Mouse (Mus musculus): Measurements from ENCODE around the gene Akirin1.
A peak's percentile ranks its signal among the peaks of the same experiment; 100 is the strongest.

The Akirin1 gene

GRCm38 (mm10) chr4:123750152-123750651 is at the start of gene Akirin1:
Akirin1 (minus strand) TSS chr4:123750345.
- DNase-seq (ENCODE audit: low read depth, low spot score), result peak; percentile 94

DNA sequence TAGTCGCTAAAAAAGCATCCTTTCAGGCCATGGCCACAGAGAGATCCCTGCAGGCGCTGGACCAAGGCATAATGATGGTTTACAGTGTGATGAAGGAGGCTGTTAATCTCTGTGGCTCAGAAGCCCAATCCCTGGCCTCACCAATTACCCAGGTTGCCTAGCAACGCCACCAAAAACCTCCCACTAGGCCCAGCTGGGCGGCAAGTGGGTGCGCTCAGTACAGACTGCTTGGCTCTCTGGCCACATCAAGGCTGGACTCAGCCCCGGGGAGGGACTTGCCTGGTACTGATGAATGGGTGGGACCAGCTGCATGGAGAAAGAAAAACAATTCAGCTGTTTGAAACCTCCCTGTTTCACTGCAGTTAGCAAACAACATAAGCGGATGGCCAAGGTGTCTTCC is 47.7 kb upstream of the Akirin1 start:
- peak; percentile 18 for DNase-seq (ENCODE audit: low read depth, low spot score)

DNA sequence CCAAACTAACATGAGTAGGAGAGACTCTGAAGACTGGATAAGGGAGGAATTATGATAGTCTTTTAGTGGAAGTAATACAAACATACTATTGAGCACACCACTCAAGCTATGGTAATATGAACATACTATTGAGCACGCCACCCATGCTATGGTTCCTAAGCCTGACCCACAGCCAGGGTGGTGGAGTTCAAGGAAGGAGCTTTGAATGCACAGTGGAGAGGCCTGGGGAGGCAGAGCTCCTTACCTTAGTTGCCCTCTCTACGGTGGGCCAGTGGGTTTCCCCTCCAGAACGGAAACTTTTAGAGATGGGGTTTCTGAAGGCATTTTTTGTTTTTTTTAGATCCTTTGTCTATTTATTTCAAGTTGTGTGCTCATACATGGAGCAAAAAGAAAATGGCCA is 47.3 kb upstream of the Akirin1 start:
- no peak for DNase-seq (ENCODE audit: low read depth, low spot score)

DNA sequence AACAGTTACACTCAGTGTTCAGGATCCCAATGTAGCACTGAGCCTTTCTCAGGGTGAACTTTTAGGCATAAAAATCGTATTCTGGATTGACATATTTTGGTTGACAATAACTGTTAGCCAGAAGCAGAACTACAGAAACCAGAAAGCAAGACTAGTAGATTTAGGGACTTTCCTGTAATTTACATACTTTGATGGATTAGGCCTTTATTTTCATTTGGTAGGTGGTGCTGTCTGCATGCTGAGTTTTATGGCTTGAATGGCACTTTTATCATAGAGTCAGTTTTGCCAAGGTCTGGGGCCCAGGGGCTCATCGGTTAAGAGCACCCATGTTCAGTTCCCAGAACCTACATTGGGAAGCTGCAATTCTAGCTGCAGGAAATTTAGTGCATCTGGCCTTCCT is 44.9 kb upstream of the Akirin1 start:
- DNase-seq (ENCODE audit: low read depth, low spot score), result no peak

DNA sequence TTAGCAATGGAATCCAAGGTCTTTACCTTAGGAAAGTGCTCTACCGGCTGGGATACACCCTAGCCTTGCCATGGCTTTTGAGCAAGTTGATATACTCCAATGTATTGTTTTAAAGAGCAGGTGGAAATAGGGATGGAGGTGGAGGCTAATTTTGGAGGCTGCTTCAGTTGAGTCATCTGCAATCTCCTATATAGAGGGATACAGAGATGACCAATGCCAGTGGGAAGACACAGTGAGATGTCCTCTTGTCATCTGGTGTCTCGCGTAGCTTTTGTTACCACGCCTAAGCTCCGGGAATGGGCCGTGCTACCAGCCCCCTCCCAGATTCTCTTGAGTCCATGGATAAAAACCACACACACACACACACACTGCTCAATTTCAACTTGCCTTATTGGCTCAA is 43.0 kb upstream of the Akirin1 start:
- DNase-seq (ENCODE audit: low read depth, low spot score), result no peak

- DNase-seq (ENCODE audit: low read depth, low spot score), result no peak
These were observed 42.5 kb upstream of the Akirin1 start for GRCm38 (mm10) chr4:123792666-123793065.

DNA sequence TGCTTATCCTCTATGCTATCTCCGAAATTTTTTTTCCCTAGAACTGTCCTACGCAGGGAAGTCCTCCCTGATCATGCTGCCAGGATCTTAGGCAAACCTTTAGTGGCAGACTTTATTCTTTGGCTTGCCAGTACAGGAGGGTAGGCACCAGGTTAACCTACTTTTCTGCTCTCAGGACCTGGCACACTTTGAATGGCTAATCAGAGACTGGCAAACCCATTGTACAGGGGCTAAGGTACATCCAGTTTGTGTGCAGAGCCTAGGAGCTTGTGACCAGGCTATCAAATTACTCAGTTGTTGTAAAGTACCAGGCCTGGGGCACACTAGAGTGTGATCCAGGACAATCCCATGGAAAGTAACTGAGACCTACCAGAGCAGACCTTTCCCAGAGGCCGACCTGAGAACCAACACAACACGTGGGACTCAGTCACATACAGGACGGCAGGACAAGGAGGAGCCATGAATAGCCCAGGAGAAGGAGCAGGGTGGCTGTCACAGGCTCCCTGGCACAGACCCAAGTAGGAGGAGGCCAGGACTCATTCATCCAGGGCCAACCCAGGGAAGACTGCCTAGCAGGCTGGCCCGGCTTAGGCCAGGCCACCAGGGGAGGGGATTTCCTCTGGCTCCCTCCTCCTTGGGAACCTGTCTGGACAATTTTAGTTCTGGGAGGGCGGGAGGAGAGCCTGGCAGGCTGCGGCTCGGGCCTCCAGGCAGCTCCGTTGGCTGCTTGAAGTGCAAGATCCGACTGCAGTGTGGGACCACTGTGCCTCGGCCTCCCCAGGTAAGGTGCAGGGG is 37.2 kb upstream of the Akirin1 start, which contains the start of gene Rhbdl2:
TSS of gene Rhbdl2 (plus strand) at position 684 of the 795 bp plus-strand sequence.
- DNase-seq (ENCODE audit: low read depth, low spot score), result no peak

- DNase-seq (ENCODE audit: low read depth, low spot score), result no peak
These were observed 18.1 kb upstream of the Akirin1 start for GRCm38 (mm10) chr4:123768234-123768633.

DNA sequence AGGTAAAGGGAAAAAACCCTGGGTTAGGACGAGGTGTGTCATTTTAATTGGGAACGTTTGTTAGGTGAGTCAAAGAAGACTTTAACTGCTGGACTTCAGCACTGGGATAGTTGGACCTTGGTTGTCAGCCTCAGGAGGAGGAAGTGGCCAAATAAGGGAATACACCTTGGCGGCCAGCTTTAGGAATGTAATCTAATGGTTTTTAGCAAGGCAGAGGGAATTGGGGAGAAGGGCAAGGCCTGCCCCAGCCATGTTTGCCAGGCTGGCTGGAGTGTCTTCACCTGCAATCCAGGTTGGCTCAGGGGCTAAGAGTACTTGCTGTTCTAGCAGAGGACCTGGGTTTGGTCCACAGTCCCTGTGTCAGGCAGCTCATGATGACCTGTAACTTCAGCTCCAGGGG is 17.7 kb upstream of the Akirin1 start:
- DNase-seq (ENCODE audit: low read depth, low spot score), result no peak

DNA sequence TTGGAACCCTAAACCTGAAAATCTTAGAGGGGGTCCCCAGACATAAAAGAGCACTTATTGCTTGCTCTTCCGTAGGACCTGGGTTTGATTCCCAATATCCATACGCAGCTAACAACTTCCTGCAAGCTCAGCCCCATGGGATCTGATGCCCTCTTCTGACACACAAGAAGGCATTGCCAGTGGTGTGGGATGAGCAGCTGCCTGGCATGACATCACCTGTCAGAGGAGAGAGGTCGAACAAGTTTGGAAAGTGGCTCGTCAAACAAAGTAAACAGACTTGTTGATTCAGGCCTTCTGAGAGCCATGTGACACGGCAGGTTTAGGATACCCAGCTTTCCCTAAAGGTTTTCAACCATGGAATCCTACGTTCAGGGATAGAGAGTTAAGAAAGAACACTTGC is 14.9 kb upstream of the Akirin1 start:
- no peak for DNase-seq (ENCODE audit: low read depth, low spot score)

- no peak for DNase-seq (ENCODE audit: low read depth, low spot score)
These were observed 8.2 kb upstream of the Akirin1 start for GRCm38 (mm10) chr4:123758306-123758705.

- no peak for DNase-seq (ENCODE audit: low read depth, low spot score)
These were observed 665 bp upstream of the Akirin1 start for GRCm38 (mm10) chr4:123750707-123751312.

DNA sequence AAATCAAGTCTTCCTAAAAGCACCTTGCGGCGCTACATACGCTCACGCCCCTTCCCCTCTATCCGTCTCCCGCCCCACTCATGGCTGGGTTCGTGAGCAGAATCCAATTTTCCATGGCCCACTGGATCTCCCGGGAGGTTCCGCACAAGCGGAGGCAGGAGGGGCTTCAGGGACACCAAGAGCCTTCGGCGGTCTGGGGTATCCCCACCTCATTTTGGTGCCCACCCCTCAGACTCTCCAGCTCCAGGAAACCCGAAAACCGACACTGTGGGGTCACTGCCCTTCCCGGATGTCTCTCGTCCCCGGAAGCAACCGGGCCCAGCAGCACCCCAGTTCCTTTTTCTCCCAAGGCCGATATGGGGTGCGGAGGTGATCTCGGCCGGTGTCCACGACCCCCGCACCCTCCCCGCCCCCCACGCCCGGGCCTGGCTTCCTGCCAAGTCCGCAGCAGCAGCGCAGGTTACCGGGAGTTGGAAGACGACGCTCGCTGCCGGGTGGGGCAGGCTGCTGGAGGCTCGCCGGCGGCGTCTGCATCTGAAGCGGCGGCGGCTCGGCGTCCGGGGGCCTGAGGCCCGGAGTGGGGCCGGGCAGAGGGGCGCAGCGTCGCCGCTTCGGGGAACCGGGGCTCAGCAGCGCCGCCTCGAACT is 538 bp downstream of the Akirin1 start:
- no peak for DNase-seq (ENCODE audit: low read depth, low spot score)

- no peak for DNase-seq (ENCODE audit: low read depth, low spot score)
These were observed 1.3 kb downstream of the Akirin1 start for GRCm38 (mm10) chr4:123748726-123749415.

DNA sequence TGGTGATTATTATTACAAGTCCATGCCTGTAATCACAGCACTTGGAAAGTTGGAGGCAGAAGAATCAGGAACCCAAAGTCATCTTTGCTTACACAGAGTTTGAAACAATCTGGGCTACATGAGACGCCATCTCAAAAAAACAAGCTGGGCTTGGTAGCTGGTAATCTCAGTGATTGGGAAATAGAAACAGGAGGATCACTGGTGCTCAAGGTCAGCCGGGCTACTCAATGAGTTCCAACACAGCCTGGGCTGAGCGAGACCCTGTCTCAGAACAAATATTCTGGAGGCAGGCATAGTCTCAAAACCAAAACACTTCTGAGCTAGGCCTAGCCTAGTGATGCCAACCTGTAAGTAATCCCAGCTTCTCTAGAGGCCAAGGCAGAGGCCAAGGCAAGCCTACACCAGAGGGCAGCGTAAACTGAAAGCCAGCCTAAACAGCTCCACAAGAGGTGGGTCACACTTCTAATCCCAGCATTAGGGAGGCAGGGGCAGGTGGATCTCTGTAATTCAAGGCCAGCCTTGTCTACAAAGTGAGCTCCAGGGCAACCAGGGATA is 4.8 kb downstream of the Akirin1 start:
- no peak for DNase-seq (ENCODE audit: low read depth, low spot score)

- DNase-seq (ENCODE audit: low read depth, low spot score), result no peak
These were observed 7.3 kb downstream of the Akirin1 start for GRCm38 (mm10) chr4:123742891-123743290.

DNA sequence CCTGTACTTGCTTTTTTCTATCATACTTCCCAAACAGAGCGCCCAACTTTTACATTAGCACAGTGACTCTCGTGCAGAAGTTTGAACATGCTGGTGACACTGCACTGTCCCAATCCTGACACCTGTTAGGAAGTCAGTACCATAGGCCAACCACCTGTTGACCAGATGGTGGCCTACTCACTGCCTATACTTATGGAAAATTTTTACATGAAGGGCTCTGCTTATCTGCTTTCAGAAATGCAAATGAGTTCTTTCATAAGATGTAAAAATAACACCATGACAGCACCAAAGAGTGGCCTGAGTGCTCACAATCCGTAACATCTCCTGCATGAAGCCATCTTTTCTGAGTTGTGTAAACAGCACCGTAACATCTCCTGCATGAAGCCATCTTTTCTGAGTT is 11.4 kb downstream of the Akirin1 start:
- DNase-seq (ENCODE audit: low read depth, low spot score), result no peak

DNA sequence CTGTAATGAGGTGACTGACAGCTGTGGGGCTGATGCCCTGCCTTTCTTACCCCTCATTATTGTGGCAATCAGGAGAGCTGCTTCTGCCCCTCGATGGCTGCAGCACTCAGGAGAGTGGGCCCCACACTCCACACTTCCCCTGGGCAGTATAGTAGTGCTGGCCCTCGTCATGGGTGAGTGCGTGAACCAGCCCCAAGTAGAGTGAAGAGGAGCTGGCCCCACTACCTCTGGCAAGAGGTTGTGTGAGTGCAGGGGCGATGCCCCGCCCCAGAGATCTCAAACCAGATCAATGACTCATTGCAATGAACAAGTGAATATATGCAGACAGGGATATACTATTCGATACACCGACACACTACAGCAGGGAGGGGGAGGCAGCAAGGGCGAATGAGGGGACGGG is 16.6 kb downstream of the Akirin1 start:
- no peak for DNase-seq (ENCODE audit: low read depth, low spot score)

GRCm38 (mm10) chr4:123732921-123733320 is 17.2 kb downstream of the Akirin1 start:
- no peak for DNase-seq (ENCODE audit: low read depth, low spot score)

DNA sequence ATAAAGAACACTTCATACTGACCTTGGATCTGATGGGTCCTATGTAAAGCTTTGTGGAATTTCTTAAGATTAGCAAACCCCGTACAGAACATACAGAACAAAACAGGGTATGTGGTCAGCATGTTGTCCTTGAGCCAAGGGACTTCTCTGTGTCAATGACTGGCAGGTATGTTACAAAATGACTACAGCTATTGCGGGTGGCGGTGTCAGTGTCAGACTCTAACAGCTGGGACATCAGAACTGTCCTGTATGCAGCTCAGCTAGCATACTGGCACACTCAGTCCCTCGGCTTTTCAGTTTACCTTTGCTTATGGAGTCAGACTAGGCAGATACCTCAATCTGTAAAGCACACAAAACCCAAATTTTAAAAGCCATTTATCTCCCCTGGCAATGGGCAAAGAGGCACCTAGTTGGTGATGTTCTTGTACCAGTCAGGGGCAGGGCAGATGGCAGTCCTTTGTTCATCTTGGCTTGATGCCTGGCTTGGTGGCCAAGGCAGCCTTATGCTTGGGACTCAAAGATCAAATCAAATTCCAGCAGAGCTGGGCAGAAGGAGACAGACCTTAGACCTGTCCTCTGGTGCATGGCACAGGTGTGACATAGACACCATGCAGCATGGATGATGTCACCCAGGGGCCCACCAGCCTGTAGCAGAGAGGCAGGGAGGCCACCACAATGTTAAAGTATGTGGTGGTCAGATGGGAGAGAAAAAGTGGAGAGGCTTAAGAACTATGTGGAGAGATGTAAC is 17.8 kb downstream of the Akirin1 start:
- no peak for DNase-seq (ENCODE audit: low read depth, low spot score)

GRCm38 (mm10) chr4:123721761-123722160 is 28.4 kb downstream of the Akirin1 start:
- DNase-seq (ENCODE audit: low read depth, low spot score), result no peak

All from retina, adult 2 months (tissue).